Mouse (Mus musculus) embryo, embryonic 11 days (tissue): ENCODE data around the gene Gm5728.
"Not testable (repeated sequence)": the region's sequence is repeated elsewhere in the genome, so short reads cannot be mapped to it uniquely, and the experiment has no call there.

Experiments used
- DNase-seq: peaks from one replicate; pipeline ENCODE4 v3.0.0-alpha.2; 2015

The Gm5728 gene

GRCm38 (mm10) chr7:20375310-20375709, at the start of gene Gm5728:
Gm5728 (minus strand) TSS chr7:20375410.
- DNase-seq = not testable (repeated sequence)

- not testable (repeated sequence) for DNase-seq
Observed at GRCm38 (mm10) chr7:20417642-20418041, 42.4 kb upstream of the Gm5728 start, which contains the start of gene Vmn1r100. Vmn1r100 (plus strand) TSS chr7:20417942.

- DNase-seq = not testable (repeated sequence)
Observed at GRCm38 (mm10) chr7:20333965-20334364, 41.2 kb downstream of the Gm5728 start, which contains the start of gene Gm4133. Gm4133 (minus strand) TSS chr7:20334065.
